Mouse (Mus musculus): ENCODE results near the gene Eef2.
"Not testable (repeated sequence)": the region's sequence is repeated elsewhere in the genome, so short reads cannot be mapped to it uniquely, and the experiment has no call there.

The Eef2 gene

GRCm38 (mm10) chr10:81146296-81146695 lies 30.1 kb upstream of the Eef2 start:
- DNase-seq (ENCODE audit: low read depth): no peak

- no peak for DNase-seq (ENCODE audit: low read depth)
These were observed 25.2 kb upstream of the Eef2 start for GRCm38 (mm10) chr10:81151261-81151660.

- DNase-seq (ENCODE audit: low read depth): no peak
These were observed 23.8 kb upstream of the Eef2 start for GRCm38 (mm10) chr10:81152609-81153008.

- DNase-seq (ENCODE audit: low read depth): no peak
These were observed 22.1 kb upstream of the Eef2 start for GRCm38 (mm10) chr10:81154313-81154712.

- DNase-seq (ENCODE audit: low read depth): no peak
These were observed 21.7 kb upstream of the Eef2 start for GRCm38 (mm10) chr10:81154736-81155135.

GRCm38 (mm10) chr10:81161602-81162317 lies 14.7 kb upstream of the Eef2 start:
- no peak for DNase-seq (ENCODE audit: low read depth)

GRCm38 (mm10) chr10:81162318-81162652 lies 14.1 kb upstream of the Eef2 start:
- DNase-seq (ENCODE audit: low read depth): no peak

- no peak for DNase-seq (ENCODE audit: low read depth)
These were observed 11.3 kb upstream of the Eef2 start for GRCm38 (mm10) chr10:81165118-81165517.

- peak; percentile 99 for DNase-seq (ENCODE audit: low read depth)
These were observed 9.0 kb upstream of the Eef2 start, which contains the start of gene Pias4 for GRCm38 (mm10) chr10:81167200-81168086. Gene Pias4 (minus strand): TSS chr10:81167923.

- DNase-seq (ENCODE audit: low read depth): no peak
These were observed 8.4 kb upstream of the Eef2 start for GRCm38 (mm10) chr10:81168087-81168431.

GRCm38 (mm10) chr10:81168521-81169244 lies 7.7 kb upstream of the Eef2 start:
- peak; percentile 93 for DNase-seq (ENCODE audit: low read depth)

GRCm38 (mm10) chr10:81169411-81169900 lies 7.0 kb upstream of the Eef2 start:
- not testable (repeated sequence) for DNase-seq (ENCODE audit: low read depth)

GRCm38 (mm10) chr10:81173132-81173531 lies 3.3 kb upstream of the Eef2 start:
- peak; percentile 75 for DNase-seq (ENCODE audit: low read depth)

GRCm38 (mm10) chr10:81174617-81175344 lies 1.6 kb upstream of the Eef2 start:
- peak; percentile 84 for DNase-seq (ENCODE audit: low read depth)

GRCm38 (mm10) chr10:81175345-81175701 lies 1.1 kb upstream of the Eef2 start:
- not testable (repeated sequence) for DNase-seq (ENCODE audit: low read depth)

GRCm38 (mm10) chr10:81175936-81176465 lies 430 bp upstream of the Eef2 start:
- DNase-seq (ENCODE audit: low read depth): no peak

GRCm38 (mm10) chr10:81177491-81177925 lies 1.1 kb downstream of the Eef2 start:
- DNase-seq (ENCODE audit: low read depth): no peak

- DNase-seq (ENCODE audit: low read depth): no peak
These were observed 1.7 kb downstream of the Eef2 start for GRCm38 (mm10) chr10:81177958-81178712.

GRCm38 (mm10) chr10:81178927-81179326 lies 2.5 kb downstream of the Eef2 start:
- DNase-seq (ENCODE audit: low read depth): no peak

- no peak for DNase-seq (ENCODE audit: low read depth)
These were observed 3.3 kb downstream of the Eef2 start for GRCm38 (mm10) chr10:81179451-81180342.

All from c-Kit-positive CD71-positive TER-119-negative erythroid progenitor cells, embryonic 14.5 days (primary cell).